8 mouse cellular contexts compared by ENCODE assay signal in genomic region chr5:111417378-111418131, GRCm38 (mm10). TPM values are rescaled to one million over a fixed set of nuclear protein-coding genes. Genes with fewer than 3 reads are reported as not detected.
A peak's percentile ranks its signal among the peaks of the same experiment; 100 is the strongest.
DNase-seq lines count a peak whose midpoint lies in the region; ATAC-seq lines count a peak whose summit lies in the region.

No protein-coding gene starts in this region.

- H3K4me3 ChIP-seq in forebrain, embryonic 16.5 days (replicated peaks; ENCODE audit: low read length): peak overlapping the region; percentile 71
- peak overlapping the region; percentile 85 for H3K4me3 ChIP-seq in midbrain, embryonic 15.5 days

- 0% methylated on average over 80 of the region's 105 CpGs for WGBS in forebrain, embryonic 16.5 days
- WGBS in midbrain, embryonic 15.5 days: under 1% methylated on average over 100 of the region's 105 CpGs

- peaks cover 9% of the 10 kb centered on the region for H3K36me3 ChIP-seq in forebrain, embryonic 16.5 days (ENCODE audit: control insufficient read depth, insufficient read depth)
- H3K36me3 ChIP-seq in midbrain, embryonic 15.5 days (replicated peaks): no peaks in the 10 kb centered on the region

- H3K4me2 ChIP-seq in forebrain, embryonic 16.5 days (ENCODE audit: low read length): peak overlapping the region; percentile 68
- H3K4me2 ChIP-seq in midbrain, embryonic 15.5 days: peak overlapping the region; percentile 78

- no peaks in the 10 kb centered on the region for H3K9me3 ChIP-seq in forebrain, embryonic 16.5 days (ENCODE audit: control insufficient read depth, low read length)
- H3K9me3 ChIP-seq in midbrain, embryonic 15.5 days: no peaks in the 10 kb centered on the region

- H3K27ac ChIP-seq in forebrain, embryonic 16.5 days (ENCODE audit: low read length): peak overlapping the region; percentile 98
- peak overlapping the region; percentile 94 for H3K27ac ChIP-seq in midbrain, embryonic 15.5 days

- ATAC-seq in forebrain, embryonic 16.5 days: peak; percentile 1; the same call in 1 of the 2 replicates
- peak; percentile 3; the same call in 1 of the 2 replicates for ATAC-seq in midbrain, embryonic 15.5 days (replicated peaks)
- ATAC-seq in cerebellum, adult (ENCODE audit: insufficient number of reproducible peaks, low FRiP score, low TSS enrichment): no peak

- peaks cover 35% of the 10 kb centered on the region for H3K4me1 ChIP-seq in forebrain, embryonic 16.5 days (replicated peaks; ENCODE audit: control insufficient read depth, insufficient read depth, low read length)
- peaks cover 64% of the 10 kb centered on the region for H3K4me1 ChIP-seq in midbrain, embryonic 15.5 days

- peak overlapping the region; percentile 89 for H3K9ac ChIP-seq in forebrain, embryonic 16.5 days (replicated peaks; ENCODE audit: low read depth, low read length)
- peak overlapping the region; percentile 87 for H3K9ac ChIP-seq in midbrain, embryonic 15.5 days

- DNase-seq in layer of hippocampus, postnatal 10 days (ENCODE audit: low spot score in 2 of 2): peak; percentile 41 to 51
- no peak for DNase-seq in layer of hippocampus, adult 9-10 months (ENCODE audit: low spot score)
- DNase-seq in adrenal gland, postnatal 25 days: peak; percentile 21
- DNase-seq in kidney, postnatal 14 days: peak; percentile 44
- DNase-seq in right cerebral cortex, postnatal 36 days (ENCODE audit: low spot score in 2 of 2): no peak

- H3K27me3 ChIP-seq in forebrain, embryonic 16.5 days (replicated peaks; ENCODE audit: control insufficient read depth, insufficient read depth, low read length): no peaks in the 10 kb centered on the region
- no peaks in the 10 kb centered on the region for H3K27me3 ChIP-seq in midbrain, embryonic 15.5 days (replicated peaks)

RNA-seq across cellular contexts. Expression of gene Mn1, which starts 0.4 kb away (rescaled TPM):
- 10 to 100 TPM; 33.7 to 36.8 TPM for total RNA-seq in layer of hippocampus, postnatal 10 days (2021)
- 2.3 and 4.9 TPM in 2 replicates for total RNA-seq in adrenal gland, postnatal 25 days (2021)
- 99.6 and 106 TPM in 2 replicates for polyA plus RNA-seq in forebrain, embryonic 16.5 days (2015; fragmentation: Nextera tagmentation; extraction: Ambion mirVana)
- polyA plus RNA-seq in midbrain, embryonic 15.5 days (2015; fragmentation: Nextera tagmentation; extraction: Ambion mirVana): 60.1 and 64.8 TPM in 2 replicates

Comparison
In these comparisons a context has a peak if more than half of its experiments do, and no peak if none do; other contexts are left out.
1. DNase-seq: peak in layer of hippocampus, postnatal 10 days (2 of 2), adrenal gland, postnatal 25 days (single experiment) and kidney, postnatal 14 days (single experiment); none in layer of hippocampus, adult 9-10 months (single experiment) and right cerebral cortex, postnatal 36 days (0 of 2).